Mouse (Mus musculus): ENCODE results near the gene Reep3.

Reep3 gene

DNA sequence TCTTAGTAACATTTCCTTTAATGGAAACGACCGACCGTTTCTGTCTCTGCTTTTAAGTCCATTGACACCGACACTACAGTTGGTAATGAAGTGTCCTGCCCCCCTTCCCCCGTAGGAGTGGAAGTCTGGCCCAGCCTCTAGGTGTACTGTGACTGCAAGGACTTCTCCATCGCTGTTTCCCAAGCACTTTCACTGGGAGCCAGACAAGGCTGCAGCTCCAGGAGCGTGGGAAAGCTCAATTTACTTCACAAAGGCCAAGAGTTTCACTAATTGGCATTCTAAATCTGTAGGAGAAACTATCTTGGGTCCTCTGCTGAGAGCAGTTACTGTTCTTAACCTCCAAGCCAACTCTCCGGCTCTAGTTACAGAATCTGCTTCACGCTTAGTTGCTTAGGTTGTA, 43.3 kb downstream of the Reep3 start:
- in situ Hi-C loops (cut with MseI, MboI): no loop called here

DNA sequence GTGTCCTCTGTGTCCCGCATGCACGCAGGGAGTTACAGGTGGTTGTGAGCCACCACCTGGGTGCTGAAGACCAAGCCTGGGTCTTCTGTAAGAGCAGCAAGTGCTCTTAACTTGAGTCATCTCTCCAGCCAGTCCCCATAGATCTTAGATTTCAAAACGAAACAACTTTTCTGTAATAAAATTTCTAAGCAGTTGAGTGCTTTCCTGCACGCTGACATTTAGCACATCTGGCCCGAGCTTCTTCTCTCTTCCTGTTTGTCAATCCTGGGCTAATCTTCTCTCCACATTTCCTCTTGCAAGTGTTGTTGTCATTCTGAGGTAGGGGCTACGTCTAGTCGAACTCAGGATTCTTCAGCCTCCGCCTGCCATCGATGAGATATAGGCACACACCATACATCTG, 44.3 kb downstream of the Reep3 start:
- in situ Hi-C loops (cut with MseI, MboI): no loop called here

DNA sequence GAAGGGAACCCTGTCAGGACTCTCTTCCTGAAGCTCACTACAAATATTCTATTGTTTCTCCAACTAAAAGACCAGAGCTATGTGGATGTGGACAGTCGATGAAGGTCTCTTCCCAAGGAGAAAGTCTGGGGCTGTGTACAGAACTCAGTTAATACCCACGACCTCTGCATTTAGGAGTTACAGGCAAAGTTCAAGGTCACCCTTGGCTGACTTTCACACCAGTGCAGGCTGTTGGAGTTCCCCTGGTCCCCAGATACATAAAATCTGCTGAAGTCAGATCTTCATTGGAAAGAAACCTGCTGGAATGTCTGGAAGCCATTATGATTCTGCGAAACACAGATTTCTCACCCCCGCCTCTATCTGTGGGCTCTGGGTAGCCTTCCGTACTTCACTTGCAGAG, 45.3 kb downstream of the Reep3 start:
- in situ Hi-C loops (cut with MseI, MboI): no loop called here

DNA sequence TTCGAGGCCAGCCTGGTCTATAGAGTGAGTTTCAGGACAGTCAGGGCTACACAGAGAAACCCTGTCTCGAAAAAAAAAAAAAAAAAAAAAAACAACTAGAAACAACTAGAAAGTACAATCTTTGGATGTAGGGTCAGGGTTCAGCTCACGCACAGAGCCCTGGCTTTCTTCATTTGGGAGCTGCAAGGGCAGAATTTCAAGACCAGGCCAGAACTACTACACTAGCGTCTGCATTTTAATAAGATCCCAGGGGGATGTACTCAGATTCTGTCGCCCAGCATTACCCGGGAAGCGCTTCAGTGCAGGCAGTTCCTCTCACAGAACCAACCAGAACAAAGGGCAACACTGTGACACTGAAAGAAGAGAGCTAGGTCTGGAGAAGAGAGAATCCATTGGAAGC, 46.0 kb downstream of the Reep3 start:
- in situ Hi-C loops (cut with MseI, MboI): no loop called here

DNA sequence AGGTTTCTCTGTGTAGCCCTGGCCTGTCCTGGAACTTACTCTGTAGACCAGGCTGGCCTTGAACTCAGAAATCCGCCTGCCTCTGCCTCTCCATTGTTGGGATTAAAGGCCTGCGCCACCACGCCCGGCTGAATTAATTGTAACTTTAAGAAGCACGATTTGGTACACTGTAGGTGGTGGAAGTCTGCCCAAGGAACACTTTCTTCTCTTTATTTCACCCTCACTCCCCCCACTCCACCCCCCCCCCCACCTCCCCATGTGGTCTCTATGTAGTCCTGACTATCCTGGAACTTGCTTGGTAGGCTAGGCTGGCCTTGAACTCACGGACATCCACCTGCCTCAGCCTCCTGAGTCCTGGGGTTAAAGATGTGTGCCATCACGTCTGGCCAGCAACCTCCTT, 47.1 kb downstream of the Reep3 start:
- in situ Hi-C loops (cut with MseI, MboI): no loop called here

DNA sequence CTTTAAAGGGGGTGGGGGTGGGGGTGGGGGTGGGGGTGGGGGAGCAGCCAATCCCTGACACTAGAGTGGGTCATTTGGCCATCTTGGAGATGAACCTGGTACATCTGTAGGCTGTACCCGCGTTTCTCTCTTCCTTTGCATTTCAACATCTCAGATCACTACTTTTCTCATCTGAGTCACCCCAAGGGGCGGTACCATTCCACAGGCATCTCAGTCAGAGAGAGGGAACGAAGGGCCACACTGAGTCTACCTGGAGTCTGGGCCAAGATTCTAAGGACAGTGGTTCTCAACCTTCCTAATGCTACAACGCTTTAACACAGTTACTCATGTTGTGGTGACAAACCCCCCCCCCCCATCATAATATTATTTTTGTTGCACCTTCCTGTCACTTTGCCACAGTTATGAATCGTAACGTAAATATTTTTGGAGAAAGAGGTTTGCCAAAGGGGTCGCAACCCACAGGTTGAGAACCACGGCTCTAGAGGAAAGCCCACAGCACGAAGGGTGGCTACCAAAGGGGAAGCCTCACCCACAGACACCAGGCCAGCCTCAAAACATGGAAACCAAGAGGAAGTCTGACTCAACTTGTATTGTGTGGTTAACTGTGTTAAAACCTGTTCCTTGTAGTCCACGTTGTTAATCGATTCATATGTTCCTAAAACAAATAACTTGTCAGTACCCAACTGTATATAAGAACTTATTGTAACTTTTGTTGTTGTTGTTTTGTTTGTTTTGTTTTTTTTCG, 47.7 kb downstream of the Reep3 start:
- in situ Hi-C loops (cut with MseI, MboI): no loop called here

DNA sequence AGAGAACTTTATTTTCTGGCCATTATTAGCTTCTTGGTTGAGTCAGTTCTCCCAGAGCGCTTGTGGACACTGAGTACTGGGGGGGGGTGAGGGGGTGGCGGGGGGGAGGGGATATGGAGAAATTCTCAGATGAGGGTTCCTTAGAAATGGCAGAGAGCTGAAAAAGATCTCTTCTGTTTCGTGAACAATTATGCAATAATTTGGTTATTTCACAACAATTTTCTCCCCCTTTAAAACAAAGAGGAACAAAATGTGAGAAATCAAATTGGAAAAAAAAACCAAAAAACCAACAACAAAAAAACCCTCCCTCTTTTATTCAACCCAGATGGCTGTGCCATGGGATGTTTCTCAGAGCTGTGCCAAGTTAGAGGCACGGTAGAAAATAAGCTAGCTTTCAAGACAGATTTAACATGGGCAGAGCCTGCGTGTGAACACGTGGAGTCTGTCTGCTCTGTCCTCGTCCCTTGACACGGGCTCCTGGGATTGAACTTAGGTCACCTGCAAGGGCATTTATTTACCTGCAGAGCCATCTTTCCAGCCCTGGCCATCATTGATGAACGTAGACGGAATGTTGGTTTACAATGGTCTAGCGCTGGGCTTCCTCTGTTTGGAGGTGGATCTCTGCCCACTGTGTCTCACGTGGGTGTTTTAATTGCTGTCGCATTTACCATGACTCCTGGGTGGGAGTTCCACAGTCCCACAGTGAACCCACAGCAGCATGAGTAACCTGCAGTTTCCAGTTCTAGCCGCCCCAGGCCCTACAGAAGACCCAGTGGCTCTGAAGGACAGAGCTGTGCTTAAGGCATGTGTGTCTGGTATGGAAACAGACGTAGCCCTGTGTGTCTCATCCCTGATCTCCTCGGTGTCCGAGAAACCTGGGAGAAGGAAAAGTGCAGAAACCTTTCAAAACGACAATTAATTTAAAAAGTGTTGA, 48.8 kb downstream of the Reep3 start:
- in situ Hi-C loops (cut with MseI, MboI): no loop called here

DNA sequence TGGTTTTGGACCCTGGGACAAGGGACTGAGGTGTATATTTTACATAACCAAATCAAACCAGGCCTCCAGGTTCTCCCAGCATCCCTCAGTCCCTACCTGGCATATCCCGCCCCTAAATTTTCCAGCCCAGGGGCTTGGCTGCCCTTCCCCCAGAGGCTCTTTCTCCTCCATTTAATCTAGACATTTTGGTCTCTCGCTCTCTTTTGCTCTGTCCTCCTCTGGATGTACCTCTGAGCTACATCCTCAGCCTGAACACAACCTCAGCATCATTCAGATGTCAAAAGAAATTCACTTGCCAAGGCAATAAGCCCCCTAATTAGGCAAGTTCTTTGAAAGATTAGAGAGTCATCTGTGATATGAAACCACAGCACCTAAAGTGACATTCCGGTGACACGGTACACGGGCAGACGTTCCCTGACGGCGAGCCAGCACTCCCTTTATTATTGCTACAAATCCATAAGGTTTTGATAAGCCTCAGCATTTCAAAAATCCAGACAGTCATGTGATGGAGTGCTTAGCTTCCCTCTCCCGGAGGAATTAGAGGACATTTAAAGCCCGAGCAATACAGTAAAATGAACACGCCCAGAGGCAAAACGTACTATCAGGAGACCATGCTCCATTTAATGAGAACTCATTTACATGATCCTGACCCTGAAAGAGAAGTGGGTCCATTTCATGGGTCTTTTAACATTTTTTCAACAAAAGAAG, 51.4 kb downstream of the Reep3 start:
- in situ Hi-C loops (cut with MseI, MboI): no loop called here

DNA sequence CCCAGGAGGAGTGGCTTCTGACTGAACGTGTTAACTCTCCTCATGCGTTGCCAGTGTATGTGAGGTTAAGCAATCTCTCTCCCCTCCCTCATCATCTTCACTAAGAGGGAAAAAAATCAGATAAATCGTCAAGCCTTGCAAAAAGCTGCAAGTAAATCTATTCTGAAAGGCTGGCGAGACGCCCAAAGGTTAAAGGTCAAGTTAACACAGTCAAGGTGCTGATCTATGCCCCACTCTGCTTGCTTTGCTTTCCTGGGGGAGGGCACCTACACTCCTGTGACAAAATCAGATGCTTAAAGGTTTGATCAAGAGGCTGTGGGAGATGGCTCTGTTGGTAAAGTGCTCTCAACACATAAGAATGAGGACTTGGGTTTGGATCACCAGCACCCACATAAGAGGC, 52.4 kb downstream of the Reep3 start:
- in situ Hi-C loops (cut with MseI, MboI): no loop called here

DNA sequence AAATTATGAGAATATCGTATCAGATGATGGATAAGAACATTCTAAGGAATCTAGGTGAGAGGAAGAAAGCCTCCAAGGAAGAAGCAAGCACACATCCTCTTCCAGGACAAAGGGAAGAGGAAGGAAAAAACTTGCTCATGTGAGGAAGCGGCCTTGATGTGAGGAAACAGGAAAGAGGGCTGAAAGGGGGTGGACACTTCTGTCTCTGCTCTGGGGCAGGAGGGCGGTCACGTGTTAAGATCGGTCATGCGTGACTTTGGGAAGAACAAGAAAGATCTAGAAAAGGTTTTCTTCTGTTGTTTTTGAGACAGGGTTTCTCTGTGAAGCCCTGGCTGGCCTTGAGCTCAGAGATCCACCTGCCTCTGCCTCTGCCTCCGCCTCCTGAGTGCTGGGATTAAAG, 53.5 kb downstream of the Reep3 start:
- in situ Hi-C loops (cut with MseI, MboI): no loop called here

DNA sequence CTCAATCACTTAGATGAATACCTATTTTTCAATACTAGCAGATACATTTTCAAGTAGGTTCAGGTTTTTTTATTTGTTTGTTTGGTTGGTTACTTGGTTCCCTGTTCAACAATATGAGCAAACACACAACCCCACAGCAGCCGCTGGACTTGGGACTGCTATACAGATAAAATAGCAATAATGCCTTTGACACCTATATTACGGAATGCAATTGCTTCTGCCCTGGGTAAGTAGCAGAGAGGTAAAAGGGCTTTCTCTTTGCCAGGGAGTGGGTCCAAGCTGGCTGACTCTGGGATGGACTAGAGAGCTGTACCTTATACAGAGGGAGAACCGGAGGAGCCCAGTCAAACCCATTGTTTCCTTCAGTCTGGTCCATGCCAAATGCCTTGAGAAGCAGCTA, 56.3 kb downstream of the Reep3 start:
- in situ Hi-C loops (cut with MseI, MboI): no loop called here

DNA sequence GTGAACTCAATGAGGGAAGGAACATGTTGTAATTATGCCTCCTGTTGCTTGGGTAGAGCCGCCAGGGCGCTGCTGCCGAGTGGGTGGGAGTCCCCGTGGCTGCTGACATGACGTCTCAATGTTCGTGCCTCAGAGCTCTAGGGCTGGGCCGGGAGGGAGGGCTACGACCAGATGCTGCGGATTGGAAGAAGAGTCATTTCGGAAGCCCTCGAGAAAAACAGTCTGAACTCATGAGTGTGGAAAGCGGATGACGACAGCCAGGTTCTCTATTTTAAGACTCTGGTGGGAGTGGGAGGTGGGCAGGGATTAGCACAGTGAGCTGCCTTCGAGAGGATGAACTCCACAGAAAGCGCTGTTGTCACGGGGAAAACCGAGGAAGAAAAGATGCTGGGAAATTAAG, 57.7 kb downstream of the Reep3 start:
- in situ Hi-C loops (cut with MseI, MboI): no loop called here

DNA sequence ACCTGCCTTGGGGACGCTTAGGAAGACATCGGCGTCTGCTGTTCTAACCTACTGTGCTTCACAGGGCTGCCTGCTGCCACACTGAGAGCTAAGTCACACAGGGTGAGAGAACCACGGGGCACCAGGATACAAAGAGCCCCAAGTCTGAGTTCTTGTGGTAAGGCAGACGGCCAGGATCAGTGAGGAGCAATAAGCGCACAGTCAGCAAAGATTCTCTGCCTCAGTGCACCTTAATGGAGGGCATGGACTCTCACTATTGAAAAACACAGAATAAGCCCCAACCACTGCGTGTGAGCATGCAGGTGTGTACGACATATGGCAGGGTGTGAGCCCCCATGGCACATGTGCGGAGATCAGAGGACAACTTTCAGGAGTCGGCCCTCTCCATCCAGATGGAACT, 60.2 kb downstream of the Reep3 start:
- in situ Hi-C loops (cut with MseI, MboI): no loop called here

DNA sequence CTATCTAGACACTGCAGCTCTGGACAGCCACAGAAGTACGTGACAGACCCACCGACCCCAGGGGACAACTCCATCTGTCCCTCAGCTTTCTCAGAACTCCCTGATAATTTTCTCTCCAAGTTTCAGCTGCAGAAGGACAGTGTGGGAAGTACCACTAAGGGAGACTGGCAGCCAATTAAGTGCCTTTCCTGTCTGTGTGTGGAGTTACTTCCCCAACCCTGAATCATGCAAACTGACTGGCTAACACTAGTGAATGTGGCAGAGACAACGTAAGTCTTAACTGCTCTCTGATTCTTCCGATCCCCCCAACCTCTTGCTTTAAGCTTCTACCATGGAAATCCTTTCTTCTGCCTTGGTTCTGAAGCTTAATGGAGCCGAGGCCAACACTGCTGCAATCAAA, 60.6 kb downstream of the Reep3 start:
- in situ Hi-C loops (cut with MseI, MboI): no loop called here

DNA sequence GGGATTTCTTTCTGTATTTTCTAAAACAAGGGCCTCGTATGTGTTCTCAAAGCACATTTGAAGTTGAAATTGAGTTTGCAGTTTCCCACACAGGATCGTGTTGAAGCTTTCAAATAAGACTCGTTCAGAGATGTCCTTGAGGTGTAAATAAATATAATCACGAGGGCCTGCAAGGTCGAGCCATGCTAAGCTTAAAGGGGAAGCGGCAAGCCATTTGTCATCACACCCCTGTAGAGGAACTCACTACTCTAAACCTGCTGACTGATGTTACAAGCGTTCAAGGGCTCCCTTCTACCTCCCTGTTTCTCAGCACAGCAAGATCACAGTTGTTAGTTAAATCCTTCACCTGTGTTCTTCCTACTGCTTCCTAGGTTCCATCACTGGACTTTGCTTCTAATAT, 65.6 kb downstream of the Reep3 start:
- in situ Hi-C loops (cut with MseI, MboI): no loop called here

DNA sequence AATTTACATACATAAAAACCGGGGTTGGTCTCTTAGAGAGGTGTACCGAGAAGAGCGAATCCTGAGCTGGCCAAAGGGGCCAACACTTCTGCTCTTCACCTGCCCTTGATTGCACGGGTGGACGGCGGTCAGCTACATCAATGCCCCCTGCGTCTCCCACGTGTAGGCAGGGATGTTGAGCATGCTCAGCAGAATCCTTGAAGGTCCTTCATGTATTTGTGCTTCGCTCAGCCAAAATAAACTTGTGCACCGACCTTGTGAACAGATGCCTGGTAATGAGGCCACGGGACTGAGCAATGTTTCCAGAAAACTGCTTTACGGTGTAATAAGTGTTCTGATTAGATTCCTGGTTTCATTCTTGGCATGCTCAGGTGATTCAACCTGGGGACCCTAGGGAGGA, 67.4 kb downstream of the Reep3 start:
- in situ Hi-C loops (cut with MseI, MboI): no loop called here

DNA sequence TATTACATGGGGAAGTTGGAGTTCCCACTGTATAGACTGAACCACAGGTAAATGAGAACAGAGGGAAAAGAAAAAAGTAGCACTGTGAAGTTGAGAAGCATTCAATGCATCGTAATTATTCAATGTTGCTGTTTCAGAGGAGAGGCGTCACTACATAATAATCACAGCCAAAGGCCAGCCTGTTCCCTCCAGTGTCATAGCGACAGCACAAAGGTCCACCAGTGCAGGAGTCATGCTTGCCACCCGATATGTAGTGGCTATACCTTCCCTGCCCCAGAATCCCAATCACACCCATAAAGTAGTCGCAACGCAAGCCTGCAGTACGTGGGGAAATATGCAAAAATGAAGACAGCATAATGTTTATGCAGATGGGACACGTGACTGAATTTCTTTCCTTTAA, 70.4 kb downstream of the Reep3 start:
- in situ Hi-C loops (cut with MseI, MboI): no loop called here

DNA sequence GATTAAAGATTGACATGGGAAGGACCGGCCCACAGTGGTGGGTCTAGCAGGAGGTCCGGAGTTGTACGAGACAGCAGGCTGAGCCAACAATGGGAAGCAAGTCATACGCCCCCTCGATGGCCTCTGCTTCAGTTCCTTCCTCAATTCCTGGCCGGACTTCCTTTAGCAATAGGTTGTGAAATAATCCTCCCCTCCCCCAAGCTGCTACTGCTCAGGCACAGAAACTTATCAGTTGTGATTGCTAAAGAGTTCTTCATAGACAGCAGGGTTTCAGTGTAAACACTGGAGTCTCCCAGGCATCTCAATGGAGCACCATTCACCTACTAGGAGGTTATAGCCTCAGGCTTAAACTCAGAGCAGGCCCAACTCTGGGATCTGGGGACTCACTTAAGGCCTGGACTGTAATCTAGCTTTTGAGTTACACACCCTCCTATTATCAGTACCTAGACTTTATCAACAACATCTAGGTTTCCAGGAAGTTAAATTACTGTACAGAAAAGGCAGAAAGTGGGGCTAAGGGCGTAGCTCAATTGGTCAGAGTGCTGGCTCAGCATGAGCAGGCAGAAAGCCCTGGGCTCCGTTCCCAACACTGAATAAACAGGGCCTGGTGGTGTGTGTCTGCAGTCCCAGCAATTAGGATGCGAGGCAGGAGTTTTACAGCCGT, 71.0 kb downstream of the Reep3 start:
- in situ Hi-C loops (cut with MseI, MboI): no loop called here

DNA sequence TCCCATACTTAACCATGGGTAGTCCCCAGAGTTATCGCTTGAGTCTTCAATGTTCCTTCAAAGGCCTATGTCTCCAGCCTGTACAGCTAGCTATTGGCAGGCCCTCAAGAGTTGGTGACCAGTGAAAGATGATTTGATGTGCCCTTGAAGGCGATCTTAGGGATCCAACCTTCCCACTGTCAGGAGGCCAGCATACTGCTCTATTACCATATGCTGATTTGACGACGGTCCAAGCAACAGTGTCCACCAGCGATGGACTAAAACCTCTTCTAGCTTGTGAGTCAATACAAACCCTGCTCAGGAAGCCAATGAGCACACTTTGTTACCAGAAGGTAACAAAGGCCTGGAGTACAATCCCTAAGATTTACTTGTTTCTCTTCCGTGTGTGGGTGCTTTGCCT, 72.4 kb downstream of the Reep3 start:
- in situ Hi-C loops (cut with MseI, MboI): no loop called here

DNA sequence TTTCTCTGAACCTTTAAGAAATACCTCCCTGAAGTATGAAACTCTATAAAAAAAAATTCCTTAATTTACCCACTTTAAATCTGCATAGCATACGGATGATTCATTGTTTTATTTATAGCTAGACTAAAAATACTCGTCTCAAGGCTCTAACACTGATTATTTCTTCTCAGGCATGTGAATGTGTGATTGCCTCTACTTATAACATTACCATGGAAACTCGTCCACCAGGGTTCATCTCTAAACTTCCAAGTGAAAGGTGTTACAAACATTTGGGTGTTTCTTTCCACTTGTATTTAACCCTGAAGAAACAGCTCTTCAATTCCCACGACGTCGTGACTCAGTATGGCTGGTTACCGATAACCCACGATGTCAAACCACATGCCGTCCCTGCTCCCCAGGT, 73.7 kb downstream of the Reep3 start:
- in situ Hi-C loops (cut with MseI, MboI): no loop called here

DNA sequence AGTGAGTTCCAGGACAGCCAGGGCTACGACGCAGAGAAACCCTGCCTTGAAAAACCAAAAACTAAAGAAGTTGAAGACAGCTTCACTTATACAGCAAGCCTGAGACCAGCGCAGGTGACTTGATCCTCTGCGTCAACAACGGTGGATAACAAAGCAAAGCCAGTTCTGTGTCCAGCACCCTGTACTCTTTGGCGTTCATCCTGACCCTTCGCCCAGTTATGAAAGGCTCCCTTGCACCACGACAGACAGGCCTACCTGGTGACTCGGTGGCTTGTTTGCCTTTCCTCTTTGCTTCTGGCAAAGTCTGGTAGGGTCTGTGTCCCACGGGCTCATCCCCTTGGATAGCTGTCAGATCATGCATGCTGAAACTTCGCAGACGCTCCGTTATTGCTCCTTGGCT, 75.3 kb downstream of the Reep3 start:
- in situ Hi-C loops (cut with MseI, MboI): no loop called here

DNA sequence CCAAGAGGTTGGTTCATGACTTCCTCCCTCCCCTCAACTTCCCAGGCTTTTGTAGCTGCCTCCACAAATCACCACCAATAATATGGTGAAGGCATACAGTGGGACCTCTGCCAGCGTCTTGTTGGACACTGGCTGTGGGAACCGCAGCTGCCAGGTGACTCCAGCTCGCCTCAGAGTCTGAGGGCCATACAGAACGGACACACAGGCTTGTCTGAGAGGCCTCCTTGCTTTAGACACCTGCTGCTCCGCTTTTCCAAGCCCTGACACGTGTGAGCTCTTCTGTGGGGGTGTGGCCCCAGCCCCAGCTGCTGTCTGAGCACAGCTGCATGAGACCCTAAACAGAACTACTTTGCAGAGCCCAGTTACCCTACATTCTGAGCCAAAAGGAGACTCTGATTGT, 77.9 kb downstream of the Reep3 start:
- in situ Hi-C loops (cut with MseI, MboI): no loop called here

All from mouse trophoblast stem cell (cell line).